Mouse (Mus musculus) cortical plate, adult 2 months (tissue): ENCODE results near the gene Ywhab.

Experiments
- CTCF ChIP-seq: fragments of 200-500 bp; IDR thresholded peaks from 2 replicates; pipeline ENCODE4 v1.5.1; 2011; ENCODE audit warnings: mild to moderate bottlenecking, control low read depth, low read length; ENCODE audit not compliant: insufficient read depth; ENCODE audit errors: extremely low read depth
- POLR2A ChIP-seq: fragments of 200-500 bp; IDR thresholded peaks from 2 replicates; pipeline ENCODE4 v1.6.1; 2011; ENCODE audit warnings: mild to moderate bottlenecking, low read length, control low read depth; ENCODE audit not compliant: insufficient read depth; ENCODE audit errors: extremely low read depth

- TF ChIP-seq POLR2A (no peak), CTCF (no peak)
Measured at GRCm38 (mm10) chr2:164031147-164031546, 36.4 kb downstream of the Ywhab start.
